Mouse (Mus musculus) liver, adult 2 months (tissue): ENCODE data around the gene Abraxas1.

ENCODE experiments used
- CTCF ChIP-seq: fragments of 200-500 bp; IDR thresholded peaks from 2 replicates; pipeline ENCODE4 v1.5.1; 2011; ENCODE audit warnings: low read depth, low read length, control low read depth
- POLR2A ChIP-seq: fragments of 200-500 bp; IDR thresholded peaks from 2 replicates; pipeline ENCODE4 v1.6.1; 2011; ENCODE audit warnings: low read length, control low read depth; ENCODE audit not compliant: insufficient read depth; ENCODE audit errors: extremely low read depth

DNA sequence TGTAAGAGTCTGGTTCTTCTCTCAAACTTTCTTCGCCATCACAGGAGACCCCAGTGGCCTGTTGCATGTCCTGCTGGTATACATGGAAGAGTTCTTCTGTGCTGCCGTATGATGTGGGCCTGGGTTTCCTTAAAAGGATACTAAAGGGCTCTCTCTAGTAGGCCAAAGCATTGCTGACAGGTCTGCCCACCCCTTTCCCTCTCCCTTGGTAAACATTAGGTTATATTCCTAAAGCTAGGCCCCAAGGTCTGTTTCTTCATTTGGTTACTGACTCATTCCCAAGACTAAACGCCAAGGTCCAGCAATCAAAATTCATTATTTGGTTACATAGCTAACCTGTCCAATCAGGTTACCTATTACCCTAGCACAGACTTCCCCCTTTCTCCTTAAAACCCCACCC lies 11.9 kb upstream of the Abraxas1 start:
- TF ChIP-seq CTCF (no peak), POLR2A (no peak)
